Mouse (Mus musculus) spleen, adult 2 months (tissue): ENCODE data around the gene Exosc5. TPM values are rescaled to one million over a fixed set of nuclear protein-coding genes. Genes with fewer than 3 reads are reported as not detected.
A peak's percentile ranks its signal among the peaks of the same experiment; 100 is the strongest.

Source experiments
- DNase-seq, 2 experiments: peaks; one replicate each; pipeline versions ENCODE4 v3.0.0 to v3.0.0-alpha.2; 2012 to 2021; ENCODE audit warnings: low spot score in 2 of 2, low read depth in 1 of 2
- H3K27ac ChIP-seq: fragments of 200-500 bp; 2 replicates; pipeline ENCODE4 v1.5.1; 2012; ENCODE audit warnings: low read length, inconsistent platforms; ENCODE audit not compliant: insufficient read depth
- H3K27me3 ChIP-seq: fragments of 200-500 bp; 2 replicates; pipeline ENCODE4 v1.6.1; 2012; ENCODE audit warnings: mild to moderate bottlenecking, moderate library complexity, low read length, inconsistent platforms; ENCODE audit not compliant: control insufficient read depth, insufficient read depth
- H3K36me3 ChIP-seq: fragments of 200-500 bp; 2 replicates; pipeline ENCODE4 v1.6.1; 2012; ENCODE audit warnings: mild to moderate bottlenecking, low read length, inconsistent platforms; ENCODE audit not compliant: control insufficient read depth, insufficient read depth
- H3K4me1 ChIP-seq: fragments of 200-500 bp; 2 replicates; pipeline ENCODE4 v1.6.1; 2011; ENCODE audit warnings: inconsistent platforms; ENCODE audit not compliant: control insufficient read depth, insufficient read depth, insufficient read length
- H3K4me3 ChIP-seq: fragments of 200-500 bp; 2 replicates; pipeline ENCODE4 v1.5.1; 2011; ENCODE audit warnings: mild to moderate bottlenecking, inconsistent platforms; ENCODE audit not compliant: insufficient read depth, insufficient read length; ENCODE audit errors: extremely low read depth
- CTCF ChIP-seq: fragments of 200-500 bp; IDR thresholded peaks from 2 replicates; pipeline ENCODE4 v1.5.1; 2011; ENCODE audit warnings: mild to moderate bottlenecking, inconsistent platforms; ENCODE audit not compliant: insufficient read depth, insufficient read length, insufficient replicate concordance; ENCODE audit errors: extremely low read depth
- POLR2A ChIP-seq: fragments of 200-500 bp; IDR thresholded peaks from 2 replicates; pipeline ENCODE4 v1.6.1; 2011; ENCODE audit warnings: low read depth, low read length, inconsistent platforms
- WGBS: fragments of 180-500 bp; shearing (Covaris S2); methylation state at CpG from one replicate; pipeline ENCODE4 v1.1.7; 2018; 5-methylcytosine and 5-hydroxymethylcytosine counted together
- polyA plus RNA-seq: library from polyadenylated mRNA; depleted of rRNA; stranded (reverse); fragments of >200 nt; gene quantifications from 2 replicates; pipeline ENCODE4 v1.2.3, GENCODE M21; 2012

The Exosc5 gene
- polyA plus RNA-seq, 1 experiment = 79.5 TPM

DNA sequence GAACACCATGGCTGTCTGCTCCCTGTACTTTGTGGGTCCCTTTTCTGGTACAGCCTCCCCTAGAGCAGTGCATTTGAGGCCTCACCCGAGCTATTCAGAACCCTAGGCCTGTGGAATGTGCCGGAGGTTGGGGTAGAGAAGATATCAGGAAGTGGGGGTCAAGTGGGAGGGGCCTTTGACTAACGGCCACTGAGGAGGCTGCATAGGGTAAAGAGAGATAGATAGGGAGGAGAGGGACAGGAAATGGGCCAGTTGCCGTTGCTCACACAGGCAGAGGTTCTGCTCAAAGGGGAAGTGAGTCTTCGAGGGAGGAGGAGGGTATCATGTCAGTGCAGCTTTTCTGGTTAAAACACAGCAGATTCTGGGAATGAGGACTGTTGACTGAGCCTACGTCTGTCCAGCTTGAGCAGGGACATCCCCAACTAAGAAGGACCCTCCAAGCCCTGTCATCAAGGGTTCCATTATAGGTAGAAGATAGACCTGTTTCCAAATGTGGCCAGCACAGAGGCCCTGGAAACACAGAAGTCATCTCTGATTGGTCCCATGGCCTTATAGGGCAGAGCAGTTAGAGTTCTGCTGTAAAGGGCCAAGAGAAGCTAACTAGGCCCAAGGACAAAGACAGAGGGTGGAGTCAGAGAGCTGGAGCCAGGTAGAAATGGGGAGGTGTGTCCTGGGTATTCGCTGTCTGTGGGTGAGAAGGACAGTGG lies 24.7 kb downstream of the Exosc5 start:
- Histone ChIP-seq H3K36me3 (no peaks in the 10 kb centered on the region), H3K27me3 (no peaks in the 10 kb centered on the region), H3K27ac (peak overlapping the region; percentile 93), H3K4me1 (peaks cover 43% of the 10 kb centered on the region), H3K4me3 (no peak overlapping the region)
- WGBS = 6% methylated on average over 7 of the region's 7 CpGs
- peak; percentile 61 to 83 for DNase-seq
- TF ChIP-seq POLR2A = peak; percentile 91
- no peak for TF ChIP-seq CTCF

- Histone ChIP-seq H3K27ac (peak overlapping the region; percentile 93), H3K27me3 (no peaks in the 10 kb centered on the region), H3K4me3 (no peak overlapping the region), H3K4me1 (peaks cover 46% of the 10 kb centered on the region), H3K36me3 (no peaks in the 10 kb centered on the region)
- TF ChIP-seq POLR2A = no peak
- TF ChIP-seq CTCF = no peak
- WGBS = 93% methylated on average over 6 of the region's 6 CpGs
- no peak for DNase-seq
Observed at GRCm38 (mm10) chr7:25684659-25685058, 25.7 kb downstream of the Exosc5 start.

- Histone ChIP-seq H3K4me3 (peak overlapping the region; percentile 88; the same call in 1 of the 2 replicates), H3K27ac (peak overlapping the region; percentile 75)
- TF ChIP-seq CTCF (no peak), POLR2A (no peak)
Observed at GRCm38 (mm10) chr7:25685926-25686470, 27.0 kb downstream of the Exosc5 start.

GRCm38 (mm10) chr7:25686680-25687531 lies 27.9 kb downstream of the Exosc5 start, which contains the start of gene Tgfb1:
Gene Tgfb1, plus strand, starts transcription at chr7:25687002.
- DNase-seq = peak; percentile 77 to 89
- 1% methylated on average over 62 of the region's 69 CpGs for WGBS
- Histone ChIP-seq H3K27me3 (no peaks in the 10 kb centered on the region), H3K36me3 (peaks cover 6% of the 10 kb centered on the region; the same call in 1 of the 2 replicates), H3K4me1 (peaks cover 47% of the 10 kb centered on the region), H3K4me3 (peak within 1 kb of the TSS; percentile 88), H3K27ac (peak within 1 kb of the TSS; percentile 89)
- 0 out of 2 replicates have a peak, but pooled peaks have one; percentile 10 for TF ChIP-seq POLR2A
- peak; percentile 82 for TF ChIP-seq CTCF

More at GRCm38 (mm10) chr7:25685926-25686470, 27.0 kb downstream of the Exosc5 start:
- H3K4me1 ChIP-seq = peaks cover 54% of the 10 kb centered on the region
- H3K27me3 ChIP-seq = no peaks in the 10 kb centered on the region
- peaks cover 2% of the 10 kb centered on the region; the same call in 1 of the 2 replicates for H3K36me3 ChIP-seq
- 79% methylated on average over 21 of the region's 21 CpGs for WGBS
- DNase-seq = no peak

DNA sequence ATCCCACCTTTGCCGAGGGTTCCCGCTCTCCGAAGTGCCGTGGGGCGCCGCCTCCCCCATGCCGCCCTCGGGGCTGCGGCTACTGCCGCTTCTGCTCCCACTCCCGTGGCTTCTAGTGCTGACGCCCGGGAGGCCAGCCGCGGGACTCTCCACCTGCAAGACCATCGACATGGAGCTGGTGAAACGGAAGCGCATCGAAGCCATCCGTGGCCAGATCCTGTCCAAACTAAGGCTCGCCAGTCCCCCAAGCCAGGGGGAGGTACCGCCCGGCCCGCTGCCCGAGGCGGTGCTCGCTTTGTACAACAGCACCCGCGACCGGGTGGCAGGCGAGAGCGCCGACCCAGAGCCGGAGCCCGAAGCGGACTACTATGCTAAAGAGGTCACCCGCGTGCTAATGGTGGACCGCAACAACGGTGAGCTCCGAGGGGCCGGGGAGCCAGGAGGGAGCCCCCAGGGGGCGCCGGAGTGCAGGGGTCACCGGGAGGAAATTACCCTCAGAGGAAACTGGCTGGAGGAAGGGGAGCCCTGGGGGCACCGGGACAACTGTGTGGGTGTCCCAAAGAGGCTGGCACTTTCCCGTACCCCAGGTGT lies 28.9 kb downstream of the Exosc5 start:
- Histone ChIP-seq H3K4me3 (peak overlapping the region; percentile 88), H3K27me3 (no peaks in the 10 kb centered on the region), H3K36me3 (peaks cover 10% of the 10 kb centered on the region; the same call in 1 of the 2 replicates), H3K4me1 (peaks cover 39% of the 10 kb centered on the region), H3K27ac (peak overlapping the region; percentile 89)
- peak; percentile 42; the same call in 1 of the 2 replicates for TF ChIP-seq CTCF
- no peak for TF ChIP-seq POLR2A
- under 1% methylated on average over 47 of the region's 47 CpGs for WGBS
- DNase-seq = peak in 1 of 2 experiments; percentile 82
